Mouse (Mus musculus): Measurements from ENCODE around the gene Mcm2.

GRCm38 (mm10) chr6:88865704-88866103 lies 32.9 kb downstream of the Mcm2 start:
- TF ChIP-seq GATA1 (IDR thresholded peaks at IDR 0.05; ENCODE audit: borderline replicate concordance, low read length) (no peak), FLI1 (IDR thresholded peaks at IDR 0.05; ENCODE audit: low read length) (no peak)
